Mouse (Mus musculus): ENCODE measurements around the gene Camk1d. TPM values are rescaled to one million over a fixed set of nuclear protein-coding genes. Genes with fewer than 3 reads are reported as not detected.

The Camk1d gene
- polyA plus RNA-seq, 1 experiment from 2014 or later, result 0.84 TPM

- Histone ChIP-seq H3K36me3 (no peaks in the 10 kb centered on the region), H3K27me3 (ENCODE audit: low read depth, poor library complexity, severe bottlenecking) (no peaks in the 10 kb centered on the region), H3K9me3 (replicated peaks) (no peaks in the 10 kb centered on the region), H3K4me3 (no peak overlapping the region), H3K4me1 (peaks cover 15% of the 10 kb centered on the region), H3K27ac (no peak overlapping the region)
- no peak for DNase-seq (ENCODE audit: low spot score)
- WGBS, result 89% methylated on average over 4 of the region's 4 CpGs
These were observed 398.1 kb downstream of the Camk1d start for GRCm38 (mm10) chr2:5316217-5316616.

- Histone ChIP-seq H3K36me3 (no peaks in the 10 kb centered on the region), H3K4me1 (peaks cover 15% of the 10 kb centered on the region), H3K27me3 (ENCODE audit: low read depth, poor library complexity, severe bottlenecking) (no peaks in the 10 kb centered on the region), H3K9me3 (replicated peaks) (no peaks in the 10 kb centered on the region), H3K27ac (no peak overlapping the region), H3K4me3 (no peak overlapping the region)
- no peak for DNase-seq (ENCODE audit: low spot score)
- 78% methylated on average over 8 of the region's 8 CpGs for WGBS
These were observed 399.0 kb downstream of the Camk1d start for GRCm38 (mm10) chr2:5315291-5315828.

GRCm38 (mm10) chr2:5314530-5315166 lies 399.7 kb downstream of the Camk1d start:
- no peak overlapping the region for H3K27ac ChIP-seq
- H3K27me3 ChIP-seq (ENCODE audit: low read depth, poor library complexity, severe bottlenecking), result no peaks in the 10 kb centered on the region
- no peak overlapping the region for H3K4me3 ChIP-seq
- peaks cover 15% of the 10 kb centered on the region for H3K4me1 ChIP-seq
- no peaks in the 10 kb centered on the region for H3K36me3 ChIP-seq
- WGBS, result 50% methylated on average over 9 of the region's 9 CpGs
- no peak for DNase-seq (ENCODE audit: low spot score)
- H3K9me3 ChIP-seq (replicated peaks), result no peaks in the 10 kb centered on the region

GRCm38 (mm10) chr2:5305156-5305555 lies 409.2 kb downstream of the Camk1d start:
- Histone ChIP-seq H3K36me3 (no peaks in the 10 kb centered on the region), H3K9me3 (replicated peaks) (no peaks in the 10 kb centered on the region), H3K4me1 (no peaks in the 10 kb centered on the region), H3K27ac (no peak overlapping the region), H3K4me3 (no peak overlapping the region), H3K27me3 (ENCODE audit: low read depth, poor library complexity, severe bottlenecking) (no peaks in the 10 kb centered on the region)
- 82% methylated on average over 3 of the region's 3 CpGs for WGBS
- no peak for DNase-seq (ENCODE audit: low spot score)

GRCm38 (mm10) chr2:5304451-5304850 lies 409.9 kb downstream of the Camk1d start:
- 95% methylated on average over 12 of the region's 12 CpGs for WGBS
- DNase-seq (ENCODE audit: low spot score), result no peak
- no peak overlapping the region for H3K27ac ChIP-seq
- no peaks in the 10 kb centered on the region for H3K9me3 ChIP-seq (replicated peaks)
- H3K4me1 ChIP-seq, result no peaks in the 10 kb centered on the region
- no peaks in the 10 kb centered on the region for H3K27me3 ChIP-seq (ENCODE audit: low read depth, poor library complexity, severe bottlenecking)
- H3K36me3 ChIP-seq, result no peaks in the 10 kb centered on the region
- no peak overlapping the region for H3K4me3 ChIP-seq

- 91% methylated on average over 12 of the region's 12 CpGs for WGBS
- Histone ChIP-seq H3K4me3 (no peak overlapping the region), H3K36me3 (no peaks in the 10 kb centered on the region), H3K27me3 (ENCODE audit: low read depth, poor library complexity, severe bottlenecking) (no peaks in the 10 kb centered on the region), H3K4me1 (no peaks in the 10 kb centered on the region), H3K9me3 (replicated peaks) (no peaks in the 10 kb centered on the region), H3K27ac (no peak overlapping the region)
- DNase-seq (ENCODE audit: low spot score), result no peak
These were observed 413.0 kb downstream of the Camk1d start for GRCm38 (mm10) chr2:5301286-5301685.

GRCm38 (mm10) chr2:5298071-5298470 lies 416.2 kb downstream of the Camk1d start:
- WGBS, result 94% methylated on average over 10 of the region's 10 CpGs

GRCm38 (mm10) chr2:5296749-5297545 lies 417.4 kb downstream of the Camk1d start:
- 95% methylated on average over 11 of the region's 11 CpGs for WGBS
- DNase-seq (ENCODE audit: low spot score), result no peak

More at GRCm38 (mm10) chr2:5298071-5298470, 416.2 kb downstream of the Camk1d start:
- DNase-seq (ENCODE audit: low spot score), result no peak
- no peaks in the 10 kb centered on the region for H3K36me3 ChIP-seq
- no peaks in the 10 kb centered on the region for H3K4me1 ChIP-seq
- H3K9me3 ChIP-seq (replicated peaks), result no peaks in the 10 kb centered on the region
- H3K27ac ChIP-seq, result no peak overlapping the region
- no peak overlapping the region for H3K4me3 ChIP-seq
- H3K27me3 ChIP-seq (ENCODE audit: low read depth, poor library complexity, severe bottlenecking), result no peaks in the 10 kb centered on the region

GRCm38 (mm10) chr2:5295098-5295497 lies 419.2 kb downstream of the Camk1d start:
- no peaks in the 10 kb centered on the region for H3K9me3 ChIP-seq (replicated peaks)
- no peaks in the 10 kb centered on the region for H3K4me1 ChIP-seq
- DNase-seq (ENCODE audit: low spot score), result no peak
- no peaks in the 10 kb centered on the region for H3K36me3 ChIP-seq
- H3K4me3 ChIP-seq, result no peak overlapping the region
- H3K27ac ChIP-seq, result no peak overlapping the region
- no peaks in the 10 kb centered on the region for H3K27me3 ChIP-seq (ENCODE audit: low read depth, poor library complexity, severe bottlenecking)

More at GRCm38 (mm10) chr2:5296749-5297545, 417.4 kb downstream of the Camk1d start:
- no peaks in the 10 kb centered on the region for H3K27me3 ChIP-seq (ENCODE audit: low read depth, poor library complexity, severe bottlenecking)
- H3K4me1 ChIP-seq, result no peaks in the 10 kb centered on the region
- no peaks in the 10 kb centered on the region for H3K9me3 ChIP-seq (replicated peaks)
- no peaks in the 10 kb centered on the region for H3K36me3 ChIP-seq
- no peak overlapping the region for H3K4me3 ChIP-seq
- no peak overlapping the region for H3K27ac ChIP-seq

- no peaks in the 10 kb centered on the region for H3K27me3 ChIP-seq (ENCODE audit: low read depth, poor library complexity, severe bottlenecking)
- H3K27ac ChIP-seq, result no peak overlapping the region
- H3K9me3 ChIP-seq (replicated peaks), result no peaks in the 10 kb centered on the region
- no peak for DNase-seq (ENCODE audit: low spot score)
- no peaks in the 10 kb centered on the region for H3K36me3 ChIP-seq
- H3K4me3 ChIP-seq, result no peak overlapping the region
- 87% methylated on average over 5 of the region's 5 CpGs for WGBS
- no peaks in the 10 kb centered on the region for H3K4me1 ChIP-seq
These were observed 419.9 kb downstream of the Camk1d start for GRCm38 (mm10) chr2:5294451-5294850.

GRCm38 (mm10) chr2:5288593-5288992 lies 425.7 kb downstream of the Camk1d start:
- WGBS, result 71% methylated on average over 4 of the region's 4 CpGs
- no peaks in the 10 kb centered on the region for H3K9me3 ChIP-seq (replicated peaks)
- no peak overlapping the region for H3K27ac ChIP-seq
- DNase-seq (ENCODE audit: low spot score), result no peak
- H3K27me3 ChIP-seq (ENCODE audit: low read depth, poor library complexity, severe bottlenecking), result no peaks in the 10 kb centered on the region
- no peaks in the 10 kb centered on the region for H3K36me3 ChIP-seq
- no peaks in the 10 kb centered on the region for H3K4me1 ChIP-seq
- no peak overlapping the region for H3K4me3 ChIP-seq

GRCm38 (mm10) chr2:5287044-5287380 lies 427.3 kb downstream of the Camk1d start:
- DNase-seq (ENCODE audit: low spot score), result no peak
- H3K27ac ChIP-seq, result no peak overlapping the region
- WGBS, result 92% methylated on average over 3 of the region's 3 CpGs
- no peaks in the 10 kb centered on the region for H3K9me3 ChIP-seq (replicated peaks)
- no peak overlapping the region for H3K4me3 ChIP-seq
- H3K4me1 ChIP-seq, result no peaks in the 10 kb centered on the region
- no peaks in the 10 kb centered on the region for H3K27me3 ChIP-seq (ENCODE audit: low read depth, poor library complexity, severe bottlenecking)
- no peaks in the 10 kb centered on the region for H3K36me3 ChIP-seq

Measured in limb, embryonic 10.5 days (tissue).